Mouse (Mus musculus): ENCODE measurements at regions not wholly inside any gene's neighbourhood (a gene's known extent, or its start where the extent isn't known, plus 50 kb on each side); places are given as distances from the start of the nearest gene placed in this dataset.

DNA sequence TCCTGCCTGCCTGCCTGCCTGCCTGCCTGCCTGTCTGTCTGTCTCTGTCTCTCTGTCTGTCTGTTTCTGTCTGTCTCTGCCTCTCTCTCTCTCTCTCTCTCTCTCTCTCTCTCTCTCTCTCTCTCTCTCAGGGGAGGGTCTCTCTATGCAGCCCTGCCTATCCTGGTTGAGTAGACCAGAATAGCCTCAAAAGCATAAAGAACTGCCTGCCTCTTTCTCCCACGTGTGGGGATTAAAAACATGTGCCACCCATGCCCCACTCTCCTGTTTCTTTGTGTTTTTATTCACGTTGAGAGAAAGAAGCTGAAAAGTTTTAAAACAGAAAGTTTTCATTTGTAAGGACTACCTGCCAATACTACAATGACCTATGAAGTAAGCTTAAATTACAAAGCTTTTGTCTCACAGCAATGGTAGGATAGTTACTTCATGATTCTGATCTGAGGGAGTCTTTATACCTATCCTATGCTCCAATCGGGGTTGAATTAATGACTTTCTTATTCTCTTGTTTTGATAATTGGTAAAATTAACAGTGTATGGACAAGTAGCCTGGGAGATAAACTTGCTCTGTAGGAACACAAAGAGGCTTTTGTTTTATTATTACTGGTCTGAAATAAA, 355.9 kb upstream of the Marcks start:
- TF ChIP-seq CTCF (IDR thresholded peaks at IDR 0.05; ENCODE audit: borderline replicate concordance, extremely low read depth, insufficient read depth, insufficient read length) (no peak), POLR2A (IDR thresholded peaks at IDR 0.05; ENCODE audit: borderline replicate concordance, extremely low read depth, insufficient read depth, insufficient read length, poor library complexity, severe bottlenecking) (no peak)
